Mouse (Mus musculus) MEL (cell line): Measurements from ENCODE around the gene Hacl1.

ENCODE experiments used
- CTCF ChIP-seq, 3 experiments: IDR thresholded peaks in 2 of 3; conservative IDR thresholded peaks in 1 of 3; 2 replicates each; pipeline ENCODE4 v1.5.1; 2011 to 2012; ENCODE audit warnings: low read length in 3 of 3, low read depth in 2 of 3, mild to moderate bottlenecking in 2 of 3, improper control_type of control experiment in 1 of 3, inconsistent platforms in 1 of 3, mixed read lengths in 1 of 3, moderate library complexity in 1 of 3; ENCODE audit not compliant: control insufficient read depth in 1 of 3, insufficient read depth in 1 of 3, poor library complexity in 1 of 3, severe bottlenecking in 1 of 3
- KAT2A ChIP-seq: conservative IDR thresholded peaks from 2 replicates; pipeline ENCODE4 v1.6.1; 2012; ENCODE audit warnings: low read depth, low read length, improper control_type of control experiment, inconsistent platforms
- MXI1 ChIP-seq: IDR thresholded peaks from 2 replicates; pipeline ENCODE4 v1.6.1; 2011; ENCODE audit warnings: mild to moderate bottlenecking, low read depth, low read length, improper control_type of control experiment
- POLR2A ChIP-seq, 2 experiments: IDR thresholded peaks; 2 replicates each; pipeline ENCODE4 v1.6.1; 2011 to 2012; ENCODE audit warnings: low read length in 2 of 2, mild to moderate bottlenecking in 2 of 2, control low read depth in 1 of 2, improper control_type of control experiment in 1 of 2, low read depth in 1 of 2, moderate library complexity in 1 of 2; ENCODE audit not compliant: control insufficient read depth in 1 of 2, insufficient read depth in 1 of 2, poor library complexity in 1 of 2
- POLR2AphosphoS2 ChIP-seq: IDR thresholded peaks from 2 replicates; pipeline ENCODE4 v1.6.1; 2011; ENCODE audit warnings: low read length, improper control_type of control experiment
- RAD21 ChIP-seq: IDR thresholded peaks from 2 replicates; pipeline ENCODE4 v1.6.1; 2011; ENCODE audit warnings: mild to moderate bottlenecking, low read depth, low read length, improper control_type of control experiment
- SIN3A ChIP-seq: IDR thresholded peaks from 2 replicates; pipeline ENCODE4 v1.6.1; 2012; ENCODE audit warnings: low read length, improper control_type of control experiment, inconsistent platforms
- TBP ChIP-seq: IDR thresholded peaks from 2 replicates; pipeline ENCODE4 v1.8.0; 2011; ENCODE audit warnings: low read depth, low read length, improper control_type of control experiment
- UBTF ChIP-seq: IDR thresholded peaks from 2 replicates; pipeline ENCODE4 v1.6.1; 2012; ENCODE audit warnings: low read depth, mild to moderate bottlenecking, inconsistent platforms, low read length, improper control_type of control experiment, moderate library complexity, borderline replicate concordance; ENCODE audit not compliant: insufficient read depth

DNA sequence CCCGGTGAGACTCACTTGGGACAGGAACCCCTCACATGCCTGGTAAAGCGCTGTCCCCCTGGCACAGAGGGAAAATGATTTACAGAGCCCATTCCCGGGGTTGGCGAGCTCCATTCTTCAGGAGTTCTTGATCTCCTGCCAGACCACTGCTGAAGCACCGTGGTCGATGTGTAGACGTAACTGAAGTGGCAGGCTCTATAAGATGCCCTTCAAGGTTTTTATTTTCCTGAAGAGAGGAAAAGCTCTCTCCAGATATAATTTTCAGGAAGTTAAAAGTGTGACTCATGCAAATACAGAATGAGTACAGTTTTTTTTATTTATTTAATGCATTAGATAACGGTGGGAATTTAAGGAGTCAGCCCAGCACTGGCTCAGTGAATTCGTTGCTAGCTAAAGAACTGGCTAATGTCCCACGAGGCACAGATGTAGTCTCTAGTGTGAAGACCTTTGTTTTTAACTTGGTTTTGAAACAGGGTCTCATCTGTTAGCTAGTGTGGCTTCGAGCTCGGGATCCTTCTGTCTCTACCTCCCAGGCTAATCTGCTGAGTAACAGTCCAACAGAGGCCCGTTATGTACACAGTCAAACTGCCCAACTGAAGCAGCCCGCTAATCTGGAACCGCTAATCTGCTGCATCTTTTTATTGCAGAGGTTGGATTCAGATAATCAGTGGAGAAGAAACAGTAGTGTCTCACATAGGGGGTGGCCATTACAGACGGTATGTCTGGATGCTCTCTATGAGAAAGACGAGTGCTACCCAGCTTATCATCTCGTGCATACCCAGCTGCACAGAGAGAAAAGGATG is 23.2 kb upstream of the Hacl1 start:
- TF ChIP-seq CTCF (IDR thresholded peaks at IDR 0.05 in 2 of 3, conservative IDR thresholded peaks at IDR 0.05 in 1 of 3; ENCODE audit: control insufficient read depth in 1 of 3, insufficient read depth in 1 of 3, low read depth in 2 of 3, low read length in 3 of 3, poor library complexity in 1 of 3, severe bottlenecking in 1 of 3) (no peak), POLR2A (IDR thresholded peaks at IDR 0.05; ENCODE audit: control insufficient read depth in 1 of 2, insufficient read depth in 1 of 2, low read depth in 1 of 2, low read length in 2 of 2, poor library complexity in 1 of 2) (peak in 1 of 2 experiments; percentile 9; a peak in 1 of 4 replicates), KAT2A (no peak), RAD21 (no peak), UBTF (no peak), SIN3A (peak; percentile 80), POLR2AphosphoS2 (no peak), MXI1 (no peak; the same call in 1 of the 2 replicates), TBP (peak; percentile 7; the same call in 1 of the 2 replicates)
